Mouse (Mus musculus) forebrain, embryonic 11.5 days (tissue): ENCODE data around the gene Gm21985. TPM values are rescaled to one million over a fixed set of nuclear protein-coding genes. Genes with fewer than 3 reads are reported as not detected.
"Not testable (repeated sequence)": the region's sequence is repeated elsewhere in the genome, so short reads cannot be mapped to it uniquely, and the experiment has no call there.

ENCODE experiments used
- ATAC-seq: fragments of 200-750 bp; cut with Nextera tagmentation; replicated peaks from 2 replicates; pipeline ENCODE4 v1.8.0; 2017; ENCODE audit warnings: moderate TSS enrichment; ENCODE audit not compliant: low FRiP score
- DNase-seq: peaks from one replicate; pipeline ENCODE4 v3.0.0-alpha.2; 2017; ENCODE audit warnings: low spot score
- H3K27ac ChIP-seq: fragments of 300-500 bp; sonication (generic); 2 replicates; pipeline ENCODE4 v1.5.1; 2014; ENCODE audit warnings: low read depth, low read length
- H3K27me3 ChIP-seq: fragments of 300-500 bp; sonication (generic); 2 replicates; pipeline ENCODE4 v1.6.1; 2014; ENCODE audit warnings: mild to moderate bottlenecking, low read length, mixed read lengths; ENCODE audit not compliant: control insufficient read depth, insufficient read depth
- H3K36me3 ChIP-seq: fragments of 300-500 bp; sonication (generic); 2 replicates; pipeline ENCODE4 v1.6.1; 2014; ENCODE audit warnings: mild to moderate bottlenecking, low read length, moderate library complexity, mixed read lengths; ENCODE audit not compliant: control insufficient read depth, insufficient read depth
- H3K4me1 ChIP-seq: fragments of 300-500 bp; sonication (generic); replicated peaks from 2 replicates; pipeline ENCODE4 v1.6.1; 2014; ENCODE audit warnings: low read length, mixed read lengths; ENCODE audit not compliant: control insufficient read depth, insufficient read depth
- H3K4me2 ChIP-seq: fragments of 300-500 bp; sonication (generic); 2 replicates; pipeline ENCODE4 v1.6.1; 2014; ENCODE audit warnings: low read depth, mild to moderate bottlenecking, low read length, moderate library complexity, mixed read lengths; ENCODE audit not compliant: severe bottlenecking
- H3K4me3 ChIP-seq: fragments of 300-500 bp; sonication (generic); 2 replicates; pipeline ENCODE4 v1.5.1; 2014; ENCODE audit warnings: low read depth, low read length
- H3K9ac ChIP-seq: fragments of 300-500 bp; sonication (generic); 2 replicates; pipeline ENCODE4 v1.6.1; 2014; ENCODE audit warnings: low read length
- H3K9me3 ChIP-seq: fragments of 300-500 bp; sonication (generic); 2 replicates; pipeline ENCODE4 v1.6.1; 2016; ENCODE audit warnings: low read length, mixed read lengths; ENCODE audit not compliant: control insufficient read depth
- WGBS: fragments of 180-500 bp; shearing (Covaris S2); extraction: QIAGEN DNeasy Blood & Tissue Kit; methylation state at CpG from one replicate; pipeline ENCODE4 v1.1.7; 2014; 5-methylcytosine and 5-hydroxymethylcytosine counted together
- polyA plus RNA-seq: library from polyadenylated mRNA; unstranded; fragments of >200 nt; fragmentation: Nextera tagmentation; extraction: Ambion mirVana; gene quantifications from 2 replicates; pipeline ENCODE4 v1.2.1, GENCODE M21; 2014

Gm21985 gene
- polyA plus RNA-seq, 1 experiment from 2014 or later = 0.09 TPM

DNA sequence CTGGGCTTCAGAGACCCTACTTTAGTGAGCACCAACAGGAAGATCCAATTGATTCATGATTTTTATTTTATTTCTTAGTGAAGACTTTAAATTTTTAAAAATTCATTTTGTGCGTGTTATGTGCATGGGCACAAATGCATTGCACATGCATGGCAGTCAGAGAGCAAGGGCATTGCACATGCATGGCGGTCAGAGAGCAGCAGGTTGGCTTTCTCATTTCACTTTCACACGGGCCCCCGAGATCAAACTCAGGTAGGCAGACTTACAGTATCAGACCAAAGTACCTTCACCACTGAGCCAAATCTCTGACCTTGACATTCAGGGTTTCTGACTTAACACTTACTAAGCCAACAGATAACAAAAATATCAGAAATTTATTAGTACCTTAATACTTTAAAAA lies 163.6 kb downstream of the Gm21985 start:
- Histone ChIP-seq H3K9me3 (no peaks in the 10 kb centered on the region), H3K27ac (no peak overlapping the region), H3K27me3 (no peaks in the 10 kb centered on the region), H3K4me1 (no peaks in the 10 kb centered on the region), H3K4me2 (no peak overlapping the region), H3K36me3 (no peaks in the 10 kb centered on the region), H3K9ac (no peak overlapping the region), H3K4me3 (no peak overlapping the region)
- WGBS = 89% methylated on average over 4 of the region's 4 CpGs
- ATAC-seq (no peak), DNase-seq (no peak)

DNA sequence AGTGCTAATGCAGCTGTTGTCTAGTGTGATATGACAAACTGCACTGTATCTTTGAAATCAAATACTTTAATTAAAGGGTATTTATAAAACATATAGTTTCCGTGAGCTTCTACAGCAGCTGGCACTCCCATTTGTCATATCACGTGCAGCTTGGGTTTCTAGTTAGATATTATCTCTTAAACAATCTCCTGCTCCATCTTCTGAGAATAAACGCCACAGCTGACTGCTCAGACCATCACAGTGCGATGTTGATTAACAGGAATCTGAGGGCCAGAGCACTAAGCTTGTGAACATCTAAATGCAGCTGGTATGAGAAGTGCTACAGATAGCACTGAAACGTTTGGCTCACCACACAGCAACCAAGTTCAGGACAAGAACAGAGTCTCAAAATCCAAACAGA lies 164.3 kb downstream of the Gm21985 start:
- DNase-seq (no peak), ATAC-seq (no peak)
- no peaks in the 10 kb centered on the region for H3K27me3 ChIP-seq
- H3K9me3 ChIP-seq = no peaks in the 10 kb centered on the region
- H3K4me1 ChIP-seq = no peaks in the 10 kb centered on the region
- H3K4me3 ChIP-seq = no peak overlapping the region
- 79% methylated on average over 5 of the region's 5 CpGs for WGBS
- H3K9ac ChIP-seq = no peak overlapping the region
- no peak overlapping the region for H3K4me2 ChIP-seq
- no peak overlapping the region for H3K27ac ChIP-seq
- H3K36me3 ChIP-seq = no peaks in the 10 kb centered on the region

DNA sequence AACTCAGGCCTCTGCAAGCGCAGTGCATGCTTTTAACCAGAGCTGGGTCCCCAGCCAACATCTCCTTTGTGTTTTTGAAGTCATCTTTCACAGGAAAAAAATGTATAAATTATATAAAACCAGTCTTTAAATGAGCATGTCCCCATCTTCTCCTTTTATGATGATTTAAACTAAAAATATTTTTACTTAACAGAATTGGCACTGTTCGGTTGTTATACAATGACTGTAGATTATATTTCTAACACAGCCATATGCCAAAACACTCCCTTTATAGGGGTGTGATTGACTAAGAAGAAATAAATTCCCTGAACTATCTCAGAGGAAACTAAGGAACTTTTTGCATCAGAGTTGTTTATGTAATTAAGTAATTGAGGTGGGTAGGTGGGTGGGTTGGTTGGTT lies 166.4 kb downstream of the Gm21985 start:
- Histone ChIP-seq H3K9me3 (no peaks in the 10 kb centered on the region), H3K4me2 (no peak overlapping the region), H3K36me3 (no peaks in the 10 kb centered on the region), H3K4me1 (no peaks in the 10 kb centered on the region), H3K27ac (no peak overlapping the region), H3K9ac (no peak overlapping the region), H3K4me3 (no peak overlapping the region), H3K27me3 (no peaks in the 10 kb centered on the region)
- DNase-seq (no peak), ATAC-seq (no peak)
- 94% methylated on average over 2 of the region's 2 CpGs for WGBS

DNA sequence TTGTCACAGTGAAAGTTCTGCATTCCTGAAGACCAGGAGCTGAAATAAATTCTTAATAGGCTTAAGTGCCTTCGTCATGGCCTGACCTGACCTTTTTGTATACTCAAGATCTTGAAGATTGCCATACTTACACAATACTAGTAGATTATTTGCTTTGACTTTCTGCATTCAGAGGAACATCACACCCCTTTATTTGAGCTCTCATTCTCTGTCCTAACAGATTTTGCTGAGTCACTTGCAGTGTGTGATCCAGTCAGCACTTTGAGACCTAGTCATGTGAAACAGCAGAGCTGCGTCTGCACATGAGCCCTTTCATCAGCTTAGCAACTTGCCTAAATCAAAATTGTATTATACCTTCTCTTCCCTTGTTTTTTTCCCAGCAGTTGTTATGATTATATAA lies 167.2 kb downstream of the Gm21985 start:
- no peaks in the 10 kb centered on the region for H3K27me3 ChIP-seq
- ATAC-seq = no peak
- 70% methylated on average over 2 of the region's 2 CpGs for WGBS

DNA sequence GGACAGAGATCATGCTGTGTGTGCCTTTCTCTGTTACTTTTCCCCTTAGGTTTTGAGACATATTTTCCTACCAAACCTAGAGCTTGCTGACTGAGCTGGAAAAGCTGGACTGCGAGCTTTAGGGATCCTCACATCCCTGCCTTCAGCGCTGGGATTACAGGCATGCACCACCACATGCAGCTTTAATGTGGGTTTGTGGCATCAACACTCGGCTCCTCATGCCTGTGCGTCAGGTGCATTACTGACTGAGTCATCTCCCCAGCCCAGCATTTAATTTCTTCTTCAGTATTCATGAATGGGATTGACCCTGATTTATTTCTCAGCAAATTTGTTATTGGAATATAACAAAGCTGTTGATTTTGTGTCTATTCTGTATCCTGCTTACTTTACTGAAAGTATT lies 170.2 kb downstream of the Gm21985 start:
- H3K27me3 ChIP-seq = no peaks in the 10 kb centered on the region
- no peak overlapping the region for H3K27ac ChIP-seq
- no peaks in the 10 kb centered on the region for H3K9me3 ChIP-seq
- H3K4me3 ChIP-seq = no peak overlapping the region
- H3K9ac ChIP-seq = no peak overlapping the region
- ATAC-seq (no peak), DNase-seq (no peak)
- H3K4me1 ChIP-seq = no peaks in the 10 kb centered on the region
- 80% methylated on average over 4 of the region's 4 CpGs for whole genome bisulfite sequencing
- H3K4me2 ChIP-seq = no peak overlapping the region
- H3K36me3 ChIP-seq = no peaks in the 10 kb centered on the region

More for the DNA sequence above, 167.2 kb downstream of the Gm21985 start:
- Histone ChIP-seq H3K36me3 (no peaks in the 10 kb centered on the region), H3K4me1 (no peaks in the 10 kb centered on the region), H3K27ac (no peak overlapping the region), H3K9ac (no peak overlapping the region), H3K4me2 (no peak overlapping the region), H3K9me3 (no peaks in the 10 kb centered on the region), H3K4me3 (no peak overlapping the region)
- DNase-seq = no peak

DNA sequence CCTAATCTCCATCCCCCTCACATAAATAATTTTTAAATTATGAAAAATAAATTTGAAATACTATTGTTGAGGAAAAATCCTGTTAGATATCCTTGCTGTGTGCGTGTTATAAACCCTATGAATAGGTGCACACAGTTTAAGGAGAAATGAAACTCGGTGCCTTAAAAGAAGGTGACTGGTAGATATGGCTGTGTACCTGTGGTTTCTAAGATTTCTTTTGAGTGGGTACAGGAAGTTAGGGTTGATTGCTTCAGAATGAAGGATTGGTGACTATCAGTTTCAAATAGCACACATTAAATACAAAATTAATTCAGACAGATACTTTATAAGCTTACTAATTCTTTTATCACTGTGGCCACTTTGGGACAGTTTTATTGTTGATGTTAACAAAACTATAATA lies 171.5 kb downstream of the Gm21985 start:
- DNase-seq (no peak), ATAC-seq (no peak)
- Histone ChIP-seq H3K9ac (no peak overlapping the region), H3K4me1 (no peaks in the 10 kb centered on the region), H3K4me3 (no peak overlapping the region), H3K27ac (no peak overlapping the region), H3K4me2 (no peak overlapping the region), H3K36me3 (no peaks in the 10 kb centered on the region), H3K9me3 (no peaks in the 10 kb centered on the region), H3K27me3 (no peaks in the 10 kb centered on the region)
- 89% methylated on average over 2 of the region's 2 CpGs for WGBS

DNA sequence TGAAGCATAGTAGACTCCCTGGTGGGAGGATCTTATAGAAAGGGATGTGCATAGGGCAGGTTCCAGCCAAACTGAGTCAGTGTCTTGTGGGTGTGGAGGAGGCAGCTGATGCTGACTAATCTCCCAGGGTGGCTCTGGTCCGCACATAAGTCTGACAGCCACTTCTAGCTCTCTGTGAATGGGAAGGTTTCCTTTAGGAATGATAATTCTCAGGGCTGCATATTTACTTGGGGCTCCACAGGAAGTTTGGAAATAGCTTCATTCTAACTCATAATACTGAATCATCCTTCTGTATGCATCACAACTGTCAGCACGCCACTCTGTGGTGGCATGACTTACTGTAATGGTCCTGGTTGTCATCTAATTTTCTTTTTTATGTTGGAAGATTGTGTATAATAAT lies 177.4 kb downstream of the Gm21985 start:
- Histone ChIP-seq H3K4me3 (no peak overlapping the region), H3K9me3 (no peaks in the 10 kb centered on the region), H3K27ac (no peak overlapping the region), H3K4me2 (no peak overlapping the region), H3K36me3 (no peaks in the 10 kb centered on the region), H3K4me1 (no peaks in the 10 kb centered on the region), H3K9ac (no peak overlapping the region), H3K27me3 (no peaks in the 10 kb centered on the region)
- 70% methylated on average over 2 of the region's 2 CpGs for WGBS
- DNase-seq (no peak), ATAC-seq (no peak)

DNA sequence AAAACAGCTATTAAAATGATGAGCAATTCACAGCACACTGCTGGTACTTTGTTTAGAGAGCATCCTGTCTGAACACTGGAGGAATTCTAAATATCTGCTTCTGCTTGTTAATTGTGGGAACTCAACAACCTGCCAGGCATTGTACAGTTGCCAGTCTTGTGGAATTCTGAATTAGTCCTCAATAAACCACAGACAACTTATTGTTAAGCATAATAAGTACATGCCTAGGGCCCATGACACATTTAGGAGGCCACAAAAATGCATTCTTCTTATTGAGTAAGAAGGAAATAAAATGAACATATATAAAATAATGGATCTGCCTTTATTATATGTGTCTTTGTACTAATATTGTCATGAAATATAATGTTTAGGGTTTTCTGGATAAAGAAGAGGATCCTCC lies 179.4 kb downstream of the Gm21985 start:
- Histone ChIP-seq H3K27me3 (no peaks in the 10 kb centered on the region), H3K36me3 (no peaks in the 10 kb centered on the region)
- ATAC-seq = no peak

DNA sequence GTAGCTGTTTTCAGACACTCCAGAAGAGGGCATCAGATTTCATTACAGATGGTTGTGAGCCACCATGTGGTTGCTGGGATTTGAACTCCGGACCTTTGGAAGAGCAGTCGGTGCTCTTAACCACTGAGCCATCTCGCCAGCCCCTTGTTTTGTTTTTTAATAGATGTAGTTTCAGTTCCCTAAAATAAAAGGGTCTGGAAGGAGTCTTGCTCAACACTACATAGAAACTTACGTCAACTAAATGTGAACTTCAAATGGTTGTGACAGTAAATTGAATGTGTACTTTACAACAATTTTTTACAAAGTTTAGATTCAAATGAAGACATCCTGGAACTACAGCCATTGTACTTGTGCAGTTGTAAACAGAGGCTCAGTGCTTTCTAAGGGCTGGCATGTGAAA lies 181.9 kb downstream of the Gm21985 start:
- not testable (repeated sequence) for DNase-seq, H3K4me3 ChIP-seq, H3K36me3 ChIP-seq, H3K27ac ChIP-seq, H3K27me3 ChIP-seq, H3K9ac ChIP-seq, ATAC-seq, H3K4me1 ChIP-seq, H3K4me2 ChIP-seq, H3K9me3 ChIP-seq
- WGBS = 74% methylated on average over 4 of the region's 4 CpGs

More for the DNA sequence above, 179.4 kb downstream of the Gm21985 start:
- Histone ChIP-seq H3K9ac (no peak overlapping the region), H3K27ac (no peak overlapping the region), H3K9me3 (no peaks in the 10 kb centered on the region), H3K4me1 (no peaks in the 10 kb centered on the region), H3K4me3 (no peak overlapping the region), H3K4me2 (no peak overlapping the region)
- no peak for DNase-seq
